Mouse (Mus musculus): Measurements from ENCODE around the gene Hoxc10. TPM values are rescaled to one million over a fixed set of nuclear protein-coding genes. Genes with fewer than 3 reads are reported as not detected.
A peak's percentile ranks its signal among the peaks of the same experiment; 100 is the strongest.

Gene Hoxc10
- polyA plus RNA-seq, 1 experiment from 2014 or later, result 62.1 TPM

GRCm38 (mm10) chr15:102975034-102975433 lies 8.4 kb downstream of the Hoxc10 start:
- Histone ChIP-seq H3K27ac (peak overlapping the region; percentile 53; the same call in 1 of the 2 replicates), H3K36me3 (no peaks in the 10 kb centered on the region), H3K4me3 (peak overlapping the region; percentile 92), H3K4me2 (replicated peaks) (peak overlapping the region; percentile 86), H3K9me3 (no peaks in the 10 kb centered on the region), H3K4me1 (peaks cover 8% of the 10 kb centered on the region), H3K9ac (peak overlapping the region; percentile 100), H3K27me3 (replicated peaks) (peaks cover 59% of the 10 kb centered on the region)
- ATAC-seq (ENCODE audit: low FRiP score, low read depth), result no peak
- 2% methylated on average over 7 of the region's 7 CpGs for WGBS

DNA sequence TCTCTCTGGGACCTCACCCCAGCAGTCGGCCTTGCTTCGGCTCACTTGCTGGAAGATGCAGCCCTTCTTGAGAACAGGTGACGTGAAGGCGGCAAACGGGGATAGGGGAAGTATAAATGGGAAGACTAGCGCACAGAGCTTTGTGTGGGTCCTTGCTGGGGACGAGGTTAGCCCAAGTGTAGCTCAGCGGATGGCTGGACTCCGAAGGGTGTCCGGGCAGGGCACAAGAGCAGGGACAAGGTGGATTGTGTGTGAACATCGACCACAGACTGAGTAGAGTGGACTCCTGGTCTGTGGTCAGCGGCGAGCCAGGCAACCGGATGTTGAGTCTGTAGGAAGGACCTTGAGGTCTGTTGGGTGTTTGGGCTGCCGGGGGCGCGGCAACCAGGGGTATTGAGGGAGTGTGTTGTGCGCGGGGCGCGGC lies 9.1 kb downstream of the Hoxc10 start:
- peak overlapping the region; percentile 86 for H3K4me2 ChIP-seq (replicated peaks)
- peaks cover 8% of the 10 kb centered on the region for H3K4me1 ChIP-seq
- no peaks in the 10 kb centered on the region for H3K9me3 ChIP-seq
- H3K9ac ChIP-seq, result peak overlapping the region; percentile 100
- H3K27me3 ChIP-seq (replicated peaks), result peaks cover 56% of the 10 kb centered on the region
- peak overlapping the region; percentile 95 for H3K27ac ChIP-seq
- WGBS, result 0% methylated on average over 21 of the region's 21 CpGs
- H3K36me3 ChIP-seq, result no peaks in the 10 kb centered on the region
- peak overlapping the region; percentile 92 for H3K4me3 ChIP-seq
- ATAC-seq (ENCODE audit: low FRiP score, low read depth), result no peak

GRCm38 (mm10) chr15:102976171-102976570 lies 9.6 kb downstream of the Hoxc10 start, which contains the start of gene Hoxc9:
Gene Hoxc9, plus strand, starts transcription at chr15:102976439.
- Histone ChIP-seq H3K4me3 (peak within 1 kb of the TSS; percentile 92), H3K36me3 (no peaks in the 10 kb centered on the region), H3K4me2 (replicated peaks) (peak within 1 kb of the TSS; percentile 86), H3K9ac (peak within 1 kb of the TSS; percentile 100), H3K27ac (peak within 1 kb of the TSS; percentile 95), H3K4me1 (peaks cover 8% of the 10 kb centered on the region), H3K27me3 (replicated peaks) (peaks cover 59% of the 10 kb centered on the region), H3K9me3 (no peaks in the 10 kb centered on the region)
- 1% methylated on average over 12 of the region's 20 CpGs for whole genome bisulfite sequencing
- ATAC-seq (ENCODE audit: low FRiP score, low read depth), result no peak

DNA sequence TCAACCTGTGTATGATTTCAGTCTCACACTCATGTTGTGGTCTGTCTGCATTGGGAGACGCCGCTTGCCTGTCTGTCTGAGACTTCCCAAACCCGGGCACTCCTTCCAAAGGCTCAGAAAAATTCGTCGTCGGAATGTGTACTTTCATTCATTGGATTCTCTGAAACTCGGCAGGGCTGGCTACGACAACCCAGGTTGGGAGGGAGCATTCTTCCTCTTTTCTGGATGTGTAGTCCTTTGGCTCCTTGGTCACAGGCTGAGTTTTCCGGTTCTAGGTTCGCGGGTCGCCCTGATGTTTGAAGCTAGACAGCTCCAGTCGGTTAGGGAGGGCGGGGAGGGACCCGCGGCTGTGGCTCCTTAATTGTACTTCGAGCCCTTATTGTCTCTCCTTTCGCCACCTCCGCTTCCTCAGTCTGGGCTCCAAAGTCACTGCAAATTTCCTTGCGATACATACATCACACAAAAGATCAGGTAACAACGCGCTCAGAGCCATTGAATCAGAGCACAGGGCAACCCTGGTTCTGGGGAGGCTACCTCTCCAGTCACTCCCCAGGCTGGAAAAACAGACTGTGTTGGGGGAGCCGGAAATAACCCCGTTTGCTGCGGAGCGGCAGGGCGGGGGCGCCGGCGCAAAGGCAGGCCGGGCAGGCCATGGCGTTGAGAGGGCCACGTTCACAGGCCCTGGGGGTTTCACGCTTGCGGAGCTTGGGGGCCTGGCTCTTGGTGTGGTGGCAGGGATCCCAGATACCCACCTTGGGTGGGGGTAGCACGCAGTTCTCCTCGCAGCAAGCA lies 10.2 kb downstream of the Hoxc10 start:
- Histone ChIP-seq H3K27me3 (replicated peaks) (peaks cover 59% of the 10 kb centered on the region), H3K36me3 (no peaks in the 10 kb centered on the region), H3K9ac (peak overlapping the region; percentile 100), H3K4me3 (peak overlapping the region; percentile 92), H3K4me1 (peaks cover 8% of the 10 kb centered on the region), H3K27ac (peak overlapping the region; percentile 95), H3K9me3 (no peaks in the 10 kb centered on the region), H3K4me2 (replicated peaks) (peak overlapping the region; percentile 86)
- WGBS, result under 1% methylated on average over 37 of the region's 37 CpGs
- no peak; the same call in 1 of the 2 replicates for ATAC-seq (ENCODE audit: low FRiP score, low read depth)

DNA sequence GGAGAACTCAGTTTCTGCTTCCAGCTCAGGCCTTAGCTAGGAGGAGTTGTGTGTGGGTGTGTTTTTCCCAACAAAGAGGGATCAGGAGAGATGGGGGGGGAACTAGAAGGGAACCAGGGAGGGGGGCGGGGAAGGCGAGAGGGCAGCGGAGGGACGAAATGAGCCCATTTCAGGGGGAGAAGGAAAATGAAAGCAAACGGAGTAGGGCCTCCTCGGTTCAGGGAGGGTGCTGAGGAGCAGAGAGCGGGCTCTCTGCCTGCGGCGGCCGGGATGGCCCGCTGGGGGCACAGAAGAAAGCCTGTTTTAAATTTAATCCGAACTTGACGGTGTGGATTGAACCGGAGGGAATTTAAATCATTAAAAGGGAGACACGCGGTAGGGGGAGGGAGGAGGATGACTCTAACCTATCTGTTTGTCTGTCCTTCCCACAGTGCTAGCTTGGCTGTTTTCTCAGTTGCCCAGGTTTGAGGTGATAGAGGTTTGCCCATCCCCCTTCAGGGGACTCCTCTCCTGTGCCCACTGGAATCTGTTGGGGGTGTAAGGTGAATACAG lies 10.9 kb downstream of the Hoxc10 start:
- peak; percentile 31 for ATAC-seq (ENCODE audit: low FRiP score, low read depth)
- Histone ChIP-seq H3K4me3 (peak overlapping the region; percentile 92), H3K9ac (peak overlapping the region; percentile 100)

DNA sequence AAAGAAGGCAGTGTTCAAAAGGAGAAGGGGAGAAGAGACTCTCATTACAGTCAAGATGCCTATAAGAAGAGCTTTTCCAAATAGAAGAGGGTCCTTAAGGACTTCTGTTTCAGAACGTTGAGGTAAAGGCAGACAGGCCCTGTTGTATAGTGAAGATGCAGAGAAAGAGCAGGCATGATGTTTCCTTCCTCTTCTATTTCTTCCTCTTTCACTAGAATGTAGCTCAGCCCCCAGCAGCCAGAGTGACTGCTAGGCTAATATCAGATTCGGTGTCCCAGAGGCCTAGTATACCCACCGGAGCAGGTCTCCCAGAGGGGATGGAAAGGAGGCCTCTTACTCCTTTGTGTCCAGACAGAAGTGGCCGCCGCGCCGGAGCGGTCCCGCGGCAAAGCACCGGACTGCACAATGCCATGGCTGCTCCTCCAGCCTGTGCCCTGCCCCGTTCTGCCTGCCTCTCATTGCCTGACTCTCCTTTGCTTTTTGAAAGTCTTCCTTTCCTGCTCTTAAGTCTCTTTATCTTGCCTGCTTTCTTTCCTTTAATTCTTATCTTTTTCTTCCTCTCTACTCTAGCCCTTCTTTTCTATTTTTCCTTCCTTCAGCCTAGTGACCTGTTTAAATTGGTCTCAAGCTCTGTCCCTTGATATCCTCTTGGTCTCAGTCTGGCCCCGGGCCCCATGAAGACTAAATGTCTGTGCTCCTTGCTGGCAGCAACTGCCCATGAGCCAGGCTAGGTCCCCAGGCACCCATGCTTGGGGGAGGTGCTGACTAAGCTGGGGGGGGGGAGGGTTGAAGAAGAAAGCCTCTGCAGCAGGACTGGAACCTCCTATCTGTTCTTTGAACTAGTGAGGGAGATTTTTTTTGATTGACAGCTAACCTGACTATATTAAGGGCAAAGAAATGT lies 12.3 kb downstream of the Hoxc10 start:
- peak overlapping the region; percentile 86 for H3K4me2 ChIP-seq (replicated peaks)
- peak overlapping the region; percentile 95 for H3K27ac ChIP-seq
- H3K9me3 ChIP-seq, result no peaks in the 10 kb centered on the region
- H3K36me3 ChIP-seq, result peaks cover 1% of the 10 kb centered on the region; the same call in 1 of the 2 replicates
- peak overlapping the region; percentile 92 for H3K4me3 ChIP-seq
- H3K4me1 ChIP-seq, result peaks cover 8% of the 10 kb centered on the region
- peaks cover 47% of the 10 kb centered on the region for H3K27me3 ChIP-seq (replicated peaks)
- H3K9ac ChIP-seq, result peak overlapping the region; percentile 100
- ATAC-seq (ENCODE audit: low FRiP score, low read depth), result no peak
- WGBS, result 1% methylated on average over 13 of the region's 13 CpGs

More for the DNA sequence above, 10.9 kb downstream of the Hoxc10 start:
- Histone ChIP-seq H3K27ac (peak overlapping the region; percentile 95), H3K4me2 (replicated peaks) (peak overlapping the region; percentile 86), H3K9me3 (no peaks in the 10 kb centered on the region), H3K36me3 (no peaks in the 10 kb centered on the region), H3K4me1 (peaks cover 8% of the 10 kb centered on the region), H3K27me3 (replicated peaks) (peaks cover 55% of the 10 kb centered on the region)
- WGBS, result under 1% methylated on average over 16 of the region's 16 CpGs

- peaks cover 42% of the 10 kb centered on the region for H3K27me3 ChIP-seq (replicated peaks)
- peak overlapping the region; percentile 100 for H3K9ac ChIP-seq
- ATAC-seq (ENCODE audit: low FRiP score, low read depth), result no peak
Measured at GRCm38 (mm10) chr15:102979936-102980335, 13.3 kb downstream of the Hoxc10 start.

GRCm38 (mm10) chr15:102980352-102980751 lies 13.8 kb downstream of the Hoxc10 start:
- under 1% methylated on average over 11 of the region's 11 CpGs for WGBS
- Histone ChIP-seq H3K4me3 (peak overlapping the region; percentile 92), H3K4me2 (replicated peaks) (peak overlapping the region; percentile 86), H3K36me3 (peaks cover 4% of the 10 kb centered on the region; the same call in 1 of the 2 replicates), H3K27ac (peak overlapping the region; percentile 95), H3K27me3 (replicated peaks) (peaks cover 39% of the 10 kb centered on the region), H3K4me1 (peaks cover 13% of the 10 kb centered on the region), H3K9me3 (no peaks in the 10 kb centered on the region), H3K9ac (peak overlapping the region; percentile 100)
- no peak for ATAC-seq (ENCODE audit: low FRiP score, low read depth)

More at GRCm38 (mm10) chr15:102979936-102980335, 13.3 kb downstream of the Hoxc10 start:
- peaks cover 10% of the 10 kb centered on the region for H3K4me1 ChIP-seq
- peak overlapping the region; percentile 95 for H3K27ac ChIP-seq
- H3K4me2 ChIP-seq (replicated peaks), result peak overlapping the region; percentile 86
- peaks cover 4% of the 10 kb centered on the region; the same call in 1 of the 2 replicates for H3K36me3 ChIP-seq
- H3K9me3 ChIP-seq, result no peaks in the 10 kb centered on the region
- H3K4me3 ChIP-seq, result peak overlapping the region; percentile 92
- WGBS, result 0% methylated on average over 1 of the region's 1 CpGs

DNA sequence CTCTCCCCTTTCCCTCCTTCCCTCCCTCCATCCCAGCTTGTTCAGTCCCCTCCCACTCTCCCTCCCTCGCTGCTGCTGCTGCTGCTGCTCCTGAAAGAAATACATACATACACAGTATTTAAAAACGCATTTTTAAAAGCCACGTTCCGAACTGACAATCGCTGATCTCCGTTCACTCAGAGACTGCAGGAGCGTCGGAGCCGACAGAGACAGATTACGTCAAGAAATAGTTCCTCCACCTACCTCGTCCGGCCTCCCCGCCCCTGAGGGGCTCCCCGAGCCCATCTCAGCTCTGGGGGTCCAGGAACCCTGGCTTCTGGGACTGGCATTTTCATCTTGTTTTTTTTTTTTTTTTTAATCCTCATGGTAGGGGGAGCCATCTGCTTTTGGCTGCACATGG lies 14.3 kb downstream of the Hoxc10 start:
- Histone ChIP-seq H3K9ac (peak overlapping the region; percentile 100), H3K9me3 (no peaks in the 10 kb centered on the region), H3K27ac (peak overlapping the region; percentile 95), H3K4me2 (replicated peaks) (peak overlapping the region; percentile 86), H3K4me1 (peaks cover 19% of the 10 kb centered on the region), H3K27me3 (replicated peaks) (peaks cover 39% of the 10 kb centered on the region), H3K4me3 (peak overlapping the region; percentile 92), H3K36me3 (peaks cover 4% of the 10 kb centered on the region; the same call in 1 of the 2 replicates)
- peak; percentile 5; the same call in 1 of the 2 replicates for ATAC-seq (ENCODE audit: low FRiP score, low read depth)
- 0% methylated on average over 14 of the region's 14 CpGs for WGBS

DNA sequence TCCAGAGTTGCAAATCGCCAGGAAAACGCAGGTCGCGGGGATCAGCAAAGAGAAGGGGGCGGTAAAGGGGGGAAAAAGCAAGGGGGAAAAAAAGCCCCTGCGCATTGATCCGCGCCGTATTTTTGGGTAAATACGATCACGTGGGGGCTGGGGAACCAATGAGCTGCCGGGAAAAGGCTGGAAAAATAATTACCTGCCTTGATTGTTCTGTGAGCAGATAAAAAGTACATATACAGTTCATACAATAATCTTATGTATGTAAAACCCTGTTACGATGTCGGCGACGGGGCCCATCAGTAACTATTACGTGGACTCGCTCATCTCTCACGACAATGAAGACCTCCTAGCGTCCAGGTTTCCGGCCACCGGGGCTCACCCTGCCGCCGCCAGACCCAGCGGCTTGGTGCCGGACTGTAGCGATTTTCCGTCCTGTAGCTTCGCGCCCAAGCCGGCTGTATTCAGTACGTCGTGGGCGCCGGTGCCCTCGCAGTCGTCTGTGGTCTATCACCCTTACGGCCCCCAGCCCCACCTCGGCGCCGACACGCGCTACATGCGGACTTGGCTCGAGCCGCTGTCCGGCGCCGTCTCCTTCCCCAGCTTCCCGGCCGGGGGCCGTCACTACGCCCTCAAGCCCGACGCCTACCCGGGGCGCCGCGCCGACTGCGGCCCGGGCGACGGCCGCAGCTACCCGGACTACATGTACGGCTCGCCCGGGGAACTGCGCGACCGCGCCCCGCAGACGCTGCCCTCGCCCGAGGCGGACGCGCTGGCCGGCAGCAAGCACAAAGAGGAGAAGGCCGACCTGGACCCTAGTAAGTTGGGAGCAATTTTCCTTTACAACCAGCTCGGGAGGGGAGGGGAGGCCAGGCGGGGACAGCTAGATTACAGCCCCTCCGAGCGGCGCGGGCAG lies 15.0 kb downstream of the Hoxc10 start:
- WGBS, result under 1% methylated on average over 88 of the region's 88 CpGs
- ATAC-seq (ENCODE audit: low FRiP score, low read depth), result 0 out of 2 replicates have a peak, but pooled peaks have one; percentile 11
- Histone ChIP-seq H3K4me3 (peak overlapping the region; percentile 92), H3K4me2 (replicated peaks) (peak overlapping the region; percentile 86), H3K4me1 (peaks cover 25% of the 10 kb centered on the region), H3K36me3 (peaks cover 4% of the 10 kb centered on the region; the same call in 1 of the 2 replicates), H3K27me3 (replicated peaks) (peaks cover 42% of the 10 kb centered on the region), H3K9ac (peak overlapping the region; percentile 100), H3K27ac (peak overlapping the region; percentile 95), H3K9me3 (no peaks in the 10 kb centered on the region)

- H3K27me3 ChIP-seq (replicated peaks), result peaks cover 35% of the 10 kb centered on the region
Measured at GRCm38 (mm10) chr15:102983716-102984115, 17.1 kb downstream of the Hoxc10 start.

More at GRCm38 (mm10) chr15:102983716-102984115, 17.1 kb downstream of the Hoxc10 start:
- 3% methylated on average over 12 of the region's 12 CpGs for WGBS
- peak overlapping the region; percentile 72 for H3K27ac ChIP-seq
- H3K4me3 ChIP-seq, result peak overlapping the region; percentile 92
- ATAC-seq (ENCODE audit: low FRiP score, low read depth), result no peak
- peak overlapping the region; percentile 100 for H3K9ac ChIP-seq
- H3K9me3 ChIP-seq, result no peaks in the 10 kb centered on the region
- H3K36me3 ChIP-seq, result peaks cover 4% of the 10 kb centered on the region; the same call in 1 of the 2 replicates
- peaks cover 35% of the 10 kb centered on the region for H3K4me1 ChIP-seq
- peak overlapping the region; percentile 86 for H3K4me2 ChIP-seq (replicated peaks)
